Mouse (Mus musculus): ENCODE data around the gene Eif5.
"Not testable (repeated sequence)": the region's sequence is repeated elsewhere in the genome, so short reads cannot be mapped to it uniquely, and the experiment has no call there.

Gene Eif5

GRCm38 (mm10) chr12:111537796-111538291 lies at the start of gene Eif5:
TSS of gene Eif5 (plus strand) at chr12:111538016.
- peak; percentile 99 to 100 for DNase-seq (ENCODE audit: low spot score in 2 of 2)

GRCm38 (mm10) chr12:111489261-111489865 lies 48.5 kb upstream of the Eif5 start:
- DNase-seq (ENCODE audit: low spot score in 2 of 2), result no peak

- no peak for DNase-seq (ENCODE audit: low spot score in 2 of 2)
Observed at GRCm38 (mm10) chr12:111494931-111495330, 42.9 kb upstream of the Eif5 start.

GRCm38 (mm10) chr12:111497076-111497475 lies 40.7 kb upstream of the Eif5 start:
- DNase-seq (ENCODE audit: low spot score in 2 of 2), result peak in 1 of 2 experiments; percentile 59

GRCm38 (mm10) chr12:111499617-111500016 lies 38.2 kb upstream of the Eif5 start:
- DNase-seq (ENCODE audit: low spot score in 2 of 2), result no peak

GRCm38 (mm10) chr12:111500725-111501124 lies 37.1 kb upstream of the Eif5 start:
- DNase-seq (ENCODE audit: low spot score in 2 of 2), result no peak

GRCm38 (mm10) chr12:111503063-111503567 lies 34.7 kb upstream of the Eif5 start:
- DNase-seq (ENCODE audit: low spot score in 2 of 2), result no peak

GRCm38 (mm10) chr12:111503571-111503970 lies 34.2 kb upstream of the Eif5 start:
- no peak for DNase-seq (ENCODE audit: low spot score in 2 of 2)

- DNase-seq (ENCODE audit: low spot score in 2 of 2), result peak; percentile 88 to 92
Observed at GRCm38 (mm10) chr12:111504904-111505303, 32.9 kb upstream of the Eif5 start.

- no peak for DNase-seq (ENCODE audit: low spot score in 2 of 2)
Observed at GRCm38 (mm10) chr12:111507001-111507400, 30.8 kb upstream of the Eif5 start.

- DNase-seq (ENCODE audit: low spot score in 2 of 2), result no peak
Observed at GRCm38 (mm10) chr12:111507962-111508361, 29.9 kb upstream of the Eif5 start.

GRCm38 (mm10) chr12:111508438-111508837 lies 29.4 kb upstream of the Eif5 start:
- DNase-seq (ENCODE audit: low spot score in 2 of 2), result not testable (repeated sequence)

GRCm38 (mm10) chr12:111512572-111513063 lies 25.2 kb upstream of the Eif5 start:
- no peak for DNase-seq (ENCODE audit: low spot score in 2 of 2)

- DNase-seq (ENCODE audit: low spot score in 2 of 2), result no peak
Observed at GRCm38 (mm10) chr12:111513673-111514072, 24.1 kb upstream of the Eif5 start.

GRCm38 (mm10) chr12:111514231-111514792 lies 23.5 kb upstream of the Eif5 start:
- DNase-seq (ENCODE audit: low spot score in 2 of 2), result no peak

- DNase-seq (ENCODE audit: low spot score in 2 of 2), result no peak
Observed at GRCm38 (mm10) chr12:111514874-111515649, 22.8 kb upstream of the Eif5 start.

- DNase-seq (ENCODE audit: low spot score in 2 of 2), result no peak
Observed at GRCm38 (mm10) chr12:111515920-111516319, 21.9 kb upstream of the Eif5 start.

GRCm38 (mm10) chr12:111516826-111517225 lies 21.0 kb upstream of the Eif5 start:
- peak in 1 of 2 experiments; percentile 62 for DNase-seq (ENCODE audit: low spot score in 2 of 2)

GRCm38 (mm10) chr12:111517901-111518300 lies 19.9 kb upstream of the Eif5 start:
- peak; percentile 54 to 77 for DNase-seq (ENCODE audit: low spot score in 2 of 2)

GRCm38 (mm10) chr12:111518391-111518790 lies 19.4 kb upstream of the Eif5 start:
- peak; percentile 55 to 61 for DNase-seq (ENCODE audit: low spot score in 2 of 2)

- DNase-seq (ENCODE audit: low spot score in 2 of 2), result no peak
Observed at GRCm38 (mm10) chr12:111519821-111520220, 18.0 kb upstream of the Eif5 start.

GRCm38 (mm10) chr12:111520994-111521393 lies 16.8 kb upstream of the Eif5 start:
- DNase-seq (ENCODE audit: low spot score in 2 of 2), result no peak

Measured in spleen, postnatal 10 days (tissue).